8 mouse cellular contexts compared by ENCODE assay signal in the genomic region with DNA sequence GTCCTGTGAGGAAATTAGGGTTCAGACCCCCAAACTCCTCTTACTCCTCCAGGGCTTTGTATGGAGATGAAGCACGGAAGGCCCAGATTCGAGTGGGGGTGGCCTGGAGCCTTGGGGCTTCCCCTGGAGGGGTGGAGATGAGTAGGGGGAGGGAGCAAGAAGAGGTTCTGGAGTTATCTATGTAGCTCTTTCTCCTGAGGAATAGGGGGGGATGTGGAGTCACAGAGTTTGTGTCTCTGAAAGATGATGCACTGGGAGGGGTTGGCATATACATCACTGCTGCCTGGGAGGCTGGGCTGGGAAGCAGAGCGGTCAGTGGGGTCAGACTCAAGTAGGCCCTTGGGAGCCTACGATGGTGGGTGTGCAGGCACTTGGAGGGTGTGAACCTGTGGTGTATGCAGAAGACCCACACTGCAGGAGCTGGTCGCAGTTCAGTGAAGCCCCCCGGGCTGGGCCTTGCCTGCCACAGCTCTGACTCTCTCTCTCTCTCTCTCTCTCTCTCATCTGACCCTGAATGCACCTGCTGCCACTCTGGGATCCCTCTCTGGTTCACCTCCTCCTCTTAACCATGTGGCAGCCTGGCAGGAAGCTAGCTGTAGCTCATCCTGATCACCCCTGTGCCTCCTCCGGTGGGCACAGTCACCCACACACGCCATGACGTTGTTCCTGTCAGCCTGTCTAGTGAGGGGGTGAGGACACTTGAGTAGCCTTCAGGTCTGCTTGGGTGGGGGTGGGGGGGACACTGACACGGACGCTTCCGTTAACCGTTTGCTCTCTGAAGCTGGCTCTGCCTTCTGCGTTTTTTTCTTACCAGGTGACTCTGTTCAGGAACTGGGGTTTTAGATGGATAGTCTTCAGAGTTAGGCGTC. TPM values are rescaled to one million over a fixed set of nuclear protein-coding genes. Genes with fewer than 3 reads are reported as not detected.
A peak's percentile ranks its signal among the peaks of the same experiment; 100 is the strongest.
DNase-seq lines count a peak whose midpoint lies in the region; ATAC-seq and TF ChIP-seq lines count a peak whose summit lies in the region.

No protein-coding gene starts in this region.

- no peak overlapping the region for H3K9ac ChIP-seq in forebrain, postnatal 0 days
- peak overlapping the region; percentile 75 for H3K9ac ChIP-seq in embryonic facial prominence, embryonic 15.5 days
- H3K9ac ChIP-seq in limb, embryonic 12.5 days (replicated peaks): peak overlapping the region; percentile 88

- no peak overlapping the region for H3K4me2 ChIP-seq in forebrain, postnatal 0 days (ENCODE audit: low read depth)
- peak overlapping the region; percentile 80 for H3K4me2 ChIP-seq in embryonic facial prominence, embryonic 15.5 days (replicated peaks)
- peak overlapping the region; percentile 90 for H3K4me2 ChIP-seq in limb, embryonic 12.5 days

- H3K27ac ChIP-seq in forebrain, embryonic 10.5 days: peak overlapping the region; percentile 51; the same call in 1 of the 2 replicates
- no peak overlapping the region for H3K27ac ChIP-seq in forebrain, postnatal 0 days (ENCODE audit: low read depth, low read length)
- peak overlapping the region; percentile 96 for H3K27ac ChIP-seq in embryonic facial prominence, embryonic 15.5 days (replicated peaks)
- peak overlapping the region; percentile 92 for H3K27ac ChIP-seq in limb, embryonic 12.5 days

- WGBS in forebrain, embryonic 10.5 days: 58% methylated on average over 15 of the region's 15 CpGs
- 60% methylated on average over 15 of the region's 15 CpGs for WGBS in forebrain, postnatal 0 days
- WGBS in embryonic facial prominence, embryonic 15.5 days: 23% methylated on average over 15 of the region's 15 CpGs
- WGBS in limb, embryonic 12.5 days: 48% methylated on average over 15 of the region's 15 CpGs

- no peak for DNase-seq in forebrain, embryonic 10.5 days (ENCODE audit: extremely low spot score, low spot score)
- DNase-seq in forebrain, postnatal 0 days: no peak
- peak; percentile 81 to 83 for DNase-seq in B cell, adult 2 months
- peak; percentile 88 to 90 for DNase-seq in natural killer cell, adult 2 months (ENCODE audit: low spot score in 2 of 2)
- no peak for DNase-seq in right cerebral cortex, adult 18-20 months
- no peak for DNase-seq in left cerebral cortex, postnatal 10 days (ENCODE audit: extremely low spot score in 1 of 2, low spot score in 2 of 2)

- peaks cover 50% of the 10 kb centered on the region for H3K27me3 ChIP-seq in forebrain, embryonic 10.5 days (ENCODE audit: poor library complexity, severe bottlenecking)
- H3K27me3 ChIP-seq in forebrain, postnatal 0 days (ENCODE audit: insufficient read depth, low read length): no peaks in the 10 kb centered on the region; the same call in 1 of the 2 replicates
- no peaks in the 10 kb centered on the region for H3K27me3 ChIP-seq in embryonic facial prominence, embryonic 15.5 days
- H3K27me3 ChIP-seq in limb, embryonic 12.5 days: no peaks in the 10 kb centered on the region

- no peak for ATAC-seq in forebrain, postnatal 0 days
- no peak for ATAC-seq in embryonic facial prominence, embryonic 15.5 days (ENCODE audit: insufficient number of reproducible peaks, low FRiP score, low TSS enrichment, low read depth)
- ATAC-seq in limb, embryonic 12.5 days (ENCODE audit: insufficient number of reproducible peaks, insufficient read depth, low FRiP score, low TSS enrichment, low read depth): no peak

- no peak for TF ChIP-seq CTCF in forebrain, postnatal 0 days (IDR thresholded peaks at IDR 0.05; ENCODE audit: low read depth)

- H3K9me3 ChIP-seq in forebrain, embryonic 10.5 days: no peaks in the 10 kb centered on the region
- H3K9me3 ChIP-seq in forebrain, postnatal 0 days (ENCODE audit: low read length): no peaks in the 10 kb centered on the region
- no peaks in the 10 kb centered on the region for H3K9me3 ChIP-seq in embryonic facial prominence, embryonic 15.5 days (replicated peaks)
- H3K9me3 ChIP-seq in limb, embryonic 12.5 days: no peaks in the 10 kb centered on the region

- H3K4me3 ChIP-seq in forebrain, embryonic 10.5 days: peak overlapping the region; percentile 82
- H3K4me3 ChIP-seq in forebrain, postnatal 0 days (ENCODE audit: low read depth, low read length): no peak overlapping the region
- H3K4me3 ChIP-seq in embryonic facial prominence, embryonic 15.5 days (replicated peaks): peak overlapping the region; percentile 81
- peak overlapping the region; percentile 75 for H3K4me3 ChIP-seq in limb, embryonic 12.5 days (replicated peaks)

- peaks cover 94% of the 10 kb centered on the region for H3K4me1 ChIP-seq in forebrain, embryonic 10.5 days
- peaks cover 36% of the 10 kb centered on the region for H3K4me1 ChIP-seq in forebrain, postnatal 0 days (ENCODE audit: insufficient read depth)
- peaks cover 86% of the 10 kb centered on the region for H3K4me1 ChIP-seq in embryonic facial prominence, embryonic 15.5 days
- peaks cover 90% of the 10 kb centered on the region for H3K4me1 ChIP-seq in limb, embryonic 12.5 days (replicated peaks)

- intact Hi-C loops in left cerebral cortex, postnatal 10 days (cut with DNase I): no loop called here

- H3K36me3 ChIP-seq in forebrain, embryonic 10.5 days (replicated peaks): peaks cover 5% of the 10 kb centered on the region
- H3K36me3 ChIP-seq in forebrain, postnatal 0 days (ENCODE audit: insufficient read depth): no peaks in the 10 kb centered on the region
- no peaks in the 10 kb centered on the region for H3K36me3 ChIP-seq in embryonic facial prominence, embryonic 15.5 days
- H3K36me3 ChIP-seq in limb, embryonic 12.5 days: peaks cover 11% of the 10 kb centered on the region

RNA-seq across cellular contexts. Expression of gene Rara, which starts 11.7 kb away (rescaled TPM):
- polyA plus RNA-seq in forebrain, embryonic 10.5 days (2016; fragmentation: Nextera tagmentation; extraction: Ambion mirVana): 16.9 and 19.3 TPM in 2 replicates
- 11.6 and 15.2 TPM in 2 replicates for total RNA-seq in forebrain, postnatal 0 days (2014; rRNA removed)
- polyA plus RNA-seq in forebrain, postnatal 0 days (2015; fragmentation: Nextera tagmentation; extraction: Ambion mirVana): 9.5 and 10.7 TPM in 2 replicates
- 50.0 and 53.5 TPM in 2 replicates for polyA plus RNA-seq in embryonic facial prominence, embryonic 15.5 days (2015; fragmentation: Nextera tagmentation; extraction: Ambion mirVana)
- 47.1 TPM in 2 replicates for polyA plus RNA-seq in limb, embryonic 12.5 days (2016; fragmentation: Nextera tagmentation; extraction: Ambion mirVana)
- total RNA-seq in left cerebral cortex, postnatal 10 days (2021): 10 to 100 TPM; 16.6 to 16.9 TPM

RNA-seq across cellular contexts. Expression of gene Cdc6, which starts 31.7 kb away (rescaled TPM):
- polyA plus RNA-seq in forebrain, embryonic 10.5 days (2016; fragmentation: Nextera tagmentation; extraction: Ambion mirVana): 68.7 and 75.8 TPM in 2 replicates
- total RNA-seq in forebrain, postnatal 0 days (2014; rRNA removed): 2.2 and 2.3 TPM in 2 replicates
- polyA plus RNA-seq in forebrain, postnatal 0 days (2015; fragmentation: Nextera tagmentation; extraction: Ambion mirVana): 1.3 and 1.7 TPM in 2 replicates
- polyA plus RNA-seq in embryonic facial prominence, embryonic 15.5 days (2015; fragmentation: Nextera tagmentation; extraction: Ambion mirVana): 22.6 and 22.7 TPM in 2 replicates
- polyA plus RNA-seq in limb, embryonic 12.5 days (2016; fragmentation: Nextera tagmentation; extraction: Ambion mirVana): 44.8 and 48.5 TPM in 2 replicates
- total RNA-seq in left cerebral cortex, postnatal 10 days (2021): under 1 TPM; 0.32 TPM

RNA-seq across cellular contexts. Expression of gene Gjd3, which starts 43.5 kb away (rescaled TPM):
- 0.20 and 0.24 TPM in 2 replicates for polyA plus RNA-seq in forebrain, embryonic 10.5 days (2016; fragmentation: Nextera tagmentation; extraction: Ambion mirVana)
- total RNA-seq in forebrain, postnatal 0 days (2014; rRNA removed): 1.2 and 1.4 TPM in 2 replicates
- polyA plus RNA-seq in forebrain, postnatal 0 days (2015; fragmentation: Nextera tagmentation; extraction: Ambion mirVana): 2.0 and 2.7 TPM in 2 replicates
- 0.96 and 1.1 TPM in 2 replicates for polyA plus RNA-seq in embryonic facial prominence, embryonic 15.5 days (2015; fragmentation: Nextera tagmentation; extraction: Ambion mirVana)
- 0.51 TPM in 1 of 2 replicates, not detected in the other for polyA plus RNA-seq in limb, embryonic 12.5 days (2016; fragmentation: Nextera tagmentation; extraction: Ambion mirVana)
- 1 to 10 TPM; 4.1 to 5.1 TPM for total RNA-seq in left cerebral cortex, postnatal 10 days (2021)

Comparison
In these comparisons a context has a peak if more than half of its experiments do, and no peak if none do; other contexts are left out.
1. DNase-seq: peak in B cell, adult 2 months (2 of 2) and natural killer cell, adult 2 months (2 of 2); none in forebrain, embryonic 10.5 days (single experiment), forebrain, postnatal 0 days (single experiment), right cerebral cortex, adult 18-20 months (single experiment) and left cerebral cortex, postnatal 10 days (0 of 2).